Mouse (Mus musculus): ENCODE results near the gene Acot2. TPM values are rescaled to one million over a fixed set of nuclear protein-coding genes. Genes with fewer than 3 reads are reported as not detected.
A peak's percentile ranks its signal among the peaks of the same experiment; 100 is the strongest.
"Not testable (repeated sequence)": the region's sequence is repeated elsewhere in the genome, so short reads cannot be mapped to it uniquely, and the experiment has no call there.

Gene Acot2
- total RNA-seq, 2 experiments from 2014 or later = 17.0 to 23.3 TPM

DNA sequence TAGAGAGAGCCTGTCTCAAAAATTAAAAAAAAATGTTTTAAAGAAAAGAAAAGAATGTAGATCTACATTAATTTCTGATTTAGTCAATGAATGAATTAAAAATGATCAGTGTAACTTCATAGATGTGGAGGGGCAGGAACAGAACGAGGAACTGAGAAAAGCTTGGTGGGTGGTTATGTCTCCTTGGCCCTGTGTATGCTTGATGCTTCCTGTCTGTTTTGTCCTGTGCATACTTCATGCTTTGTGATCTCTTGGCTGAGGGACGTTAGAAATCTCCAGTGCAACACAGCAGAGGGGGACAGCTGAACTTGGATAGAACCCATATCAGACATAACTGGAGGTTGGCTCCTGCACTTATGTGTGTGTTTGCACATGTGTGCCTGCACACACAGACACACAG, 9.6 kb downstream of the Acot2 start:
- no peak for DNase-seq (ENCODE audit: low spot score)

DNA sequence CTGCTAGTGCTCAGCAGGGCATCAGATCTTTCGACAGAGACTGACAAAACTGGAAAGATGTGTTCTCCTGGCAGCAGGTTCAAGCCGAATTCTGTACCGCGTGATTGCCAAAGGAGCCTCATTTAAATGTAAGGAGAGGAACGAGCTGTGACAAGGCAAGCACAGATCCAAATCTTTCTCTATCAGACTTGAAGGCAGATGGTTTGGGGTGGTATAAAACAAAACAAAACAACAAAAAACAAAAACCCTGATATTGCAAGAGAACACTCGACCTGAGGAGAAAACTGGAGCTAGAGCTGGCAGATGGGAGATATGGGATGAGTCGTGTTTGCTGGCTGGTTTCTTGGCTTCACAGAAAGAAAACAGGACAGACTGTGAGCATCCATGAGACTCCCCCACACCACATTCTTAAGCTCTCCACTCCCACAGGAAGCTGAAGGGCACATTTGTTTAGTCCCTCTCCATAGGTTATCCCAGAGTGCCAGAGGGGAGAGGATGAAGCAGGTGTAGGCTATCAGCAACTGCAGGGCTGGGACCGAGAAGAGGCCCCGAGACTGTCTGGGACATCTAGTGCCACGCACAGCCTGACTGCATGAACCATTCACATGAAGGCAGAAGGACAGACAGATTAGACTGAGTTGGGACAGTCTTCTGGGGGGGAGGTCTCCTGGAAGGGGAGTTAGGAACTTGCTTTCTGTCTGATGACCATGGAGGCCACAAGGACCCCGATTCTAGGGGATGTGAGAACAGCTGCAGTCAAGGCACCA, 10.9 kb downstream of the Acot2 start:
- no peak for DNase-seq (ENCODE audit: low spot score)

DNA sequence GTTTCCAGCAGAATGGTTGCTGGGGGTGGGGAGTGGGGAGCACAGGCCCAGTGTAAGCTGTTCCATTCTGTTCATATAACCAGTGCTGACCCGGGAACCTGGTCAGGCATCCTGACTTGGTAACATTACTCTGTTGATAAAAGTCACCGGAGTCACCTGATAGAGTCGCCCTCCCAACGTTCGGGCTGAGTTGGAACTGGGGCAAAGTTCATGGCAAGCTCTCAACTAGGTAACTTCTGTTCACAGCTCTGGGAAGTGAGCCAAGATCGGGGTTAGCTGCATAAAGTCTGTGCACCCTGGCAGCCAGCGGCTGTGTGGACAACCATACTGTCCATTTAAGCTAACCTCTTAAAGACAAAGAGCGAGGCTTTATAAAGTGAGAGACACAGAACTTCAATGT, 11.6 kb downstream of the Acot2 start:
- DNase-seq (ENCODE audit: low spot score) = peak; percentile 84

DNA sequence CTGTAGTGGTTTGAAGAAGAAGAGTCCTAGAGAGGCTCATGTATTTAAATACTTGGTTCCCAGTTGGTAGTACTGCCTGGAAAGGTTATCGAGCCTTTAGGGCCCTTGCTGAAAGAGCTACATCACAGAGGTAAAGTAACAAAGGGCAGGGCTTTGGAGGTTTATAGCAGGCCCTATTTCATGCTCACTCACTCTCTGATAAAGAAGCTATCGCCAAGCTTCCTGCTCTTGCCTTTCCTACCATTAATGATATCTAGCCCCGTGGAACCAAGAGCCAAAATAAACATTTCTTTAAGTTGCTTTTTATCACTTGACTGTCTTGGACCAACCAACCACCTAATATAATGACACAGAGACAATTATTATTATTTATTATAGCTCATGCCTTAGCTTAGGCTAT, 12.8 kb downstream of the Acot2 start:
- no peak for DNase-seq (ENCODE audit: low spot score)

DNA sequence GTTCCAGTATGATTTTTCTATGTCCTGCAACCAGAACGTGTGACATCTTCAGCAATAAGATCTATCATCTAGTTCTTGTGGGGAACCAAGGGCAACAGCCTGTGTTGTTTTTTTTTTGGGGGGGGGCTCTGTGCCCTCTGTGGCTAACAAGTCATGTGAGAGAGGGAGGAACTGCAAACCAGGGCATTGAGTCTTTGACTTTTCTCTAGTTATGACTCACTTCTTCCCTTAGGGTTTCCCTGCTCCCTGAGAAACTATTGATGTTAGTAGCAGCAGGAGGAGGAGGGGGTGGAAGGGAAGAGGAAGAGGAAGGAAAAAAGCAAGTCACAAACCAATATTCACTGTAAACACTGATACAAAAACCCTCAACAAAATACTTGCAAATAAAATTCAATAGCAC, 16.2 kb downstream of the Acot2 start:
- no peak for DNase-seq (ENCODE audit: low spot score)

DNA sequence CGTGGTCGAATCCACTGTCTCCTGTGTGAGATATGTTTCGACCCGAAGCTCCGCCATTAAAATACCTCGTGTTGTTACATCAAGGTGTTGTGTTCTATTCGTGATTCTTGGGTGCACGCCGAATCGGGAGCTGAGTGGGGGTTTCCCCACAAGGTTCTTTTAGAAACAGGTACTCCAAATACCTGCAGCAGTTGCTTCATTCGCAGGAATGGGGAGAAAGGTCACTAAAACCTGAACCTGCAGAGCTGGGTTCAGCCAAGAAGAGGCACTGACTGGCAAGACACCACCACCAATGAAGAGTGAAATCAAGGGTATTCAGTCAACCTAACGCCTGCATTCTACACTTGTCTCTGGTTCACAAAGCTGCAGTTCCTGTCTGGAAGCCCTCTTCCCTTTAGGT, 20.6 kb downstream of the Acot2 start:
- DNase-seq (ENCODE audit: low spot score) = no peak

DNA sequence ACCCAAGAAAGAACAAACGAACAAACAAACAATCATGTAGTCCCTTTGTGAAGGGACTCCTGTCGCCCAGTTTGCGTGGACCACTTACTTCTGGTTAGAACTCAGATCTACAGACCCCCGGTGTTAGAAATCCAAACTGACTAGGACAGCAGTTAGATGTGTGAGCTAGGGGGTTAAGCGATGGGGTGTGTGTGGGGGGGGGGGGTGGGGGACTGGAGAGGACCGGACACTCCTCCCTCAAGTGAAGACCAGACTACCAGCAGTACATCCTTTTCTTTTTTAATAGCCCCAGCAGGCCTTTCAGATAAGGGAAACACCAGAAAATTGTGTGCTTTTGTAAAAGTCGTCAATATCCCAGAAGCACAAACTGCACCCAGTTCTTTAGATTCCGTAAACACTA, 21.1 kb downstream of the Acot2 start:
- DNase-seq (ENCODE audit: low spot score) = no peak

DNA sequence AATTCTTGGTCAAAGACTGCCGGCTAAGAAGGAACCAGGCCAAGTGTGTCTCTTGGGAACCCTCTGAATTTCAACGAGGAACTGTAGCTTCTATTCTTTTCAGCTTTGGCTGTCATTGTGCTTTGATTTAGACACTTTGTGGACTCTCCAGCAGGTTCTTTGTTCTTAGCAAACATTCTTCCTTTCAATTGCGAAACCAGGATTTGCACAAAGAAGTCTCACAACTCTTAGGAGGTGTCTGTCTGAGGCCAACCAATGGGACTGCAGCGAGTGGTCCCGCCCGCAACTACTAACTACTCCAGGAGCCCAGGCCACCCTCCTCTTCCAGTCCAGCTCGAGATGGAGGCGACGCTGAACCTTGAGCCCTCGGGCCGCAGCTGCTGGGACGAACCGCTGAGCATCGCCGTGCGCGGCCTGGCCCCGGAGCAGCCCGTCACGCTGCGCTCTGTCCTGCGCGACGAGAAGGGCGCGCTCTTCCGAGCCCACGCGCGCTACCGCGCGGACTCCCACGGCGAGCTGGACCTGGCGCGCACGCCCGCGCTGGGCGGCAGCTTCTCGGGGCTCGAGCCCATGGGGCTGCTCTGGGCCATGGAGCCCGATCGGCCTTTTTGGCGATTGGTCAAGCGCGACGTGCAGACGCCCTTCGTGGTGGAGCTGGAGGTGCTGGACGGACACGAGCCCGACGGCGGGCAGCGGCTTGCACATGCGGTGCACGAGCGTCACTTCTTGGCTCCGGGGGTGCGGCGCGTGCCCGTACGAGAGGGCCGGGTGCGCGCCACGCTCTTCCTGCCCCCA, 21.7 kb downstream of the Acot2 start, which contains the start of gene Acot1:
Gene Acot1 (plus strand): TSS at position 320 of the 795 bp plus-strand sequence.
- DNase-seq (ENCODE audit: low spot score) = peak; percentile 56

DNA sequence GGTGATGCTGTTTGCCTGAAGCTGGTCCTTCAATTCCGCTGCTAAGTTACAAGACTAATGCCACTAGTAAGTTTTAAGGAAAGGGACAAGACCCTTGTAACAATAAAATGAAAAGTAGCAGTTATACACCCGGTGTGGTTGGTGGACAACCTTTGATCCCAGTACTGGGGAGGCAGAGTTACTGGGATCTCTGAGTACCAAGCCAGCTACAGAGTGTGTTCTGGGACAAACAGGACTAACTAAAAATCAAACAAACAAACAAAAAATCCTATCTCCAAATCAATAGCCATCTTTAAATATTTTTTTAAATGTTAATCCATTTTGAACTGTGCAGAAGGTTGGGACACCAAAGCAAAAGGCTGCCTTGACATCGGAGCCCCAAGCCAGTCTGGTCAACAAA, 22.5 kb downstream of the Acot2 start:
- no peak for DNase-seq (ENCODE audit: low spot score)

DNA sequence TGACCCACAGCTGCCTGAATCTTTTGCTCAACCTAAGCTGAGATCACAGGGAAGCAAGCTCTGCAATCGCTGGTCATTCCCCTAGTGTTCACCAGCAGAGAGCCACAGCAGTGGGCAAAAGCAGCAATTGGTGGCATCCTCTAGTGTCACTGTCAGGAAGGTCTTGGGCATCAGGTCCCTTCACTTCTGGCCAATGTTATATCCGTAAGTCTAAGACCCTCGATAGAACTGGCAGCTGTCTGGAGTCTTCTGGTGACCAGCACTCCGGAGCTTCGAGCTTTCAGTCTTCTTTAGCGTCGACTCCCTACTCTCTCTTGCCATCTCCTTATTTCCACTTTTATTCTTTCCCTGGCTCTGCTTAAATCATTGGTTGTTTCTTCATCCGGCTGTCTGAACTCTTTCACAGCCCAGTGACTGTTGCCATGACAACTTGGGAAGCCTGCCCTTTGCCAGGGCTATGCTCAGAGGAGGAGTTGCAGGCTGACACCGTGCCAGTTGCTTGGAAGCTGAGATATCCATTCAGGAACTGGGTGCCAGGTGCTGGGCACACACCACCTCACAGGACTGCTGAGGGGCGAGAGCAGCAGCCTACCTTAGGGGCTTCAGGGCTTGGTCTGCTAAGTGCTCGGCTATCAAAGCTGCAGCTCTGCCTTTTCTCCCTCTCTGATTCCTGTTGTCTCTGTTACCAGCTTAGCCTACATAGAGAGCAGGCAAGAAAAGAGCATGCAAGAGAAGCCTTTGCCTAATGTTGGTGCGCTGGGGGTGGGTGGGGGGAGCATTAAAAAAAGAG, 23.8 kb downstream of the Acot2 start:
- DNase-seq (ENCODE audit: low spot score) = peak; percentile 44

DNA sequence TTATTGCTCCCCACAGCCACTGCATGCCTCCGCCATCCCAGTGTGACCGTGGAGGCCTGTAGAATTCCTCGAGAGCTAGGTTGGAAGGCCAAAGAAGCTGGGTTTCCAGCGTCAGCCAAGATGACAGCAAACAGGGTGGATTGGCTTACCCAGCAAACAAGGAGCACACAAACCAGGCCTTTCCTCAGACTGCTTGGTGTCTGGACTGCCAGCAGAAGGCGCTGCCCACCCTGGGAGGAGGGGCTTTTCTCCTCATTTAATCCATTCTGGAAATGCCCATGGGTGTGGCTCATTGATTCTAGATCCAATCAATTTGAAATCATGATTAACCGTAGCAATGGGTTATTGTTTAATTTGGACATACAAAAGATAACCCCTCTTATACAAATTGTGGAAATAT, 25.5 kb downstream of the Acot2 start:
- DNase-seq (ENCODE audit: low spot score) = no peak

DNA sequence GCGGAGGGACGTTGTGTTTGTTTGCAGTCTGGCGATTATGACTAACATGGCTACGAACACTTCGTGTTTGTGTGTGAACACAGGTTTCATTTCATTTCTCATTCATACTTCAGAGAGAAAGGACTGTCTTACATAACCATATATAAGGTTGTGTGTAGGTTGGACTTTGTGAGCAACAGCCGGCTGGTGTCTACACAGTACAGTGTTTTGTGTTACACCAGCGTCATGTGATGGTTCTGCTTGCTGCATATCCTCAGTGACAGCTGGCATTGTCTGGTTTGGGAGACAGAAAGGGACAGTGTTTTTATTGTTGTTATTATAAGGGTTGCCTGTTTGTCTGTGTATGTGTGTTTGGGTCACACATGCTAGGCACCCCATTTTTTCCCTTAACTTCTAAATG, 26.0 kb downstream of the Acot2 start:
- no peak for DNase-seq (ENCODE audit: low spot score)

DNA sequence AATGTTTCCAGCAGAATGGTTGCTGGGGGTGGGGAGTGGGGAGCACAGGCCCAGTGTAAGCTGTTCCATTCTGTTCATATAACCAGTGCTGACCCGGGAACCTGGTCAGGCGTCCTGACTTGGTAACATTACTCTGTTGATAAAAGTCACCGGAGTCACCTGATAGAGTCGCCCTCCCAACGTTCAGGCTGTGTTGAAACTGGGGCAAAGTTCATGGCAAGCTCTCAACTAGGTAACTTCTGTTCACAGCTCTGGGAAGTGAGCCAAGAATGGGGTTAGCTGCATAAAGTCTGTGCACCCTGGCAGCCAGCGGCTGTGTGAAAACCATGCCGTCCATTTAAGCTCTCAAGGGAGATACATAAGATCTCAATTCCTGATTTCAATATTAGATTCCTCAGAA, 32.9 kb downstream of the Acot2 start:
- peak; percentile 91 for DNase-seq (ENCODE audit: low spot score)

DNA sequence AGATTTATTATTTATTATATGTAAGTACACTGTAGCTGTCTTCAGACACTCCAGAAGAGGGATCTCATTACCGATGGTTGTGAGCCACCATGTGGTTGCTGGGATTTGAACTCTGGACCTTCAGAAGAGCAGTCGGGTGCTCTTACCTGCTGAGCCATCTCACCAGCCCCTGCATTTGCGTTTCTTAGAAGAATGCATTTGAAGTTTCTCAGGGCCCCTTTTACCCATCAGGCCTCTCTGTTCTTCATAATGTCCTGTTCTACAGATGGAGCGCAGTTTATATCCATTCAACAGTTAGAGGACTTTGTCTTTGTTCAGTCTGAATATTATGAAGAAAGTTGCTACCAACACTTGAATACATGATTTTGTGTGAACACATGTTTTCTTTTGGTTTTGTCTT, 34.6 kb downstream of the Acot2 start:
- DNase-seq (ENCODE audit: low spot score) = not testable (repeated sequence)

DNA sequence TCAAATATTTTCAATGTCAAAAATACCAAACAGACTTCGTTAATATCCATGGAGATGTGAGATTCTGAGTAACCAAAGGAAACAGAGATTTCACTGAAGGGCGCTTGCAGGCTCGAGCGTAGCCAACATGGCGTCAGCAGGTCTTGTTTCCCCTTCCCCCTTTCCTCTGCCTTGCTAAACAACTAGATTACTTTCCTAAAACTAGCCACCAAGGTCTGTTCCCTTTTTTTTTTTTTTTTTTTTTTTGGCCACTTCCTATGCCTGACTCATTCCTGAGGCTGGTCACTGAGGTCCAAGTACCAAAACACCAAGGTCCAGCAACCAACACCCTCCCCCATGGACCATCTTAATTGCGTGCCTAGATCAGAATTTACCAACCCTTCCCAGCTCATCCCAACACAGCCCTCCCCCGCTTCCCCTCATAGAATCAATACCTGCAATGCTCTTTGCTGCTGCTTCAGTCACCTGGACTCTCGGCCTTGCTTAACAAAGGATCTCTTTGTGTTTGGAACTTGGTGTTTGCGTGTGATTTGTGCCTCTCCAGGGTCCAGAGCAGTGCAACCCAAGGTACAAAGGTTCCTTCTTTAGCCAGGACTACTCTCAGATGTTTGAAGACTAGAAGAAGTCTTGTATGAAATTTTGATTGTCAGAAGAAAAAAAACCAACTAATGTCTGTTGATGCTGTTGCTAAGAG, 35.5 kb downstream of the Acot2 start:
- DNase-seq (ENCODE audit: low spot score) = no peak

DNA sequence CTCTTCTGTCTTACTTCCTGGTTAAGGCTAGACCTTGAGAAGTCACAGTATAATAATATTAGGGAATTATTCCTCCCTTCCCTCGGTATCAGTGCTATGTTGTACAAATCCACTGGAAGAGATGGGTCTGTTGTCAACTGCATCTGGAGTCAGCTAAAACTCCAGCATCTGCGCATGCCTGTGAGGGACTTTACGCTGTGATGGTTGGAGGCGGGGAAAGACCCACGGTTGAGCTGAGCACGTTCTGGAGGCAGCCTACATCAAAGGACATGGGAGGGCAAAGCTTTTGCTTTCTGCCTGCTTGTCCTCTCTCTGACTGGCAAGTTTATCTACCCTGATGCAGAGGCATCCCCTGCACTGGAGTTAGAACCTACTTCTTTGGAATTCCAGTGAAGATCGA, 38.2 kb downstream of the Acot2 start:
- DNase-seq (ENCODE audit: low spot score) = no peak

DNA sequence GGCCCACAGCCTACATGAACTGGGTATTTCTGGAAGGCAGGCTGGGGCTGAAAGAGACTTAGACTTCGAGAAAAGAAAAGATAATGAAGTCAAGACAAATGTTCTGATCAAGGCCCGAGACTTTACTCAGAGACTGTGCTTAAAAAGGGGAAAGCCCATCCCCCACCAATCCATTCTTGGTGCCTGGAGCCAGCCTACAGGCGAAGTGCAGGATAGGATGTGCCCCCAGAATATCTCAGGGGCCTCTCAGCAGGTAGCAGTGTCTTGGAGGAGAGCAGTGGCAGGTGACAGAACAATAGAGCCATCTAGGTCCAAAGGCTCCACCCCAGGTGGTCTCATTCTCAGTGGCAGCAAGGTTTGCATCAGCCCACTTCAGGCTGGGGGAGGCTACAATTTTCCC, 40.7 kb downstream of the Acot2 start:
- DNase-seq (ENCODE audit: low spot score) = not testable (repeated sequence)

DNA sequence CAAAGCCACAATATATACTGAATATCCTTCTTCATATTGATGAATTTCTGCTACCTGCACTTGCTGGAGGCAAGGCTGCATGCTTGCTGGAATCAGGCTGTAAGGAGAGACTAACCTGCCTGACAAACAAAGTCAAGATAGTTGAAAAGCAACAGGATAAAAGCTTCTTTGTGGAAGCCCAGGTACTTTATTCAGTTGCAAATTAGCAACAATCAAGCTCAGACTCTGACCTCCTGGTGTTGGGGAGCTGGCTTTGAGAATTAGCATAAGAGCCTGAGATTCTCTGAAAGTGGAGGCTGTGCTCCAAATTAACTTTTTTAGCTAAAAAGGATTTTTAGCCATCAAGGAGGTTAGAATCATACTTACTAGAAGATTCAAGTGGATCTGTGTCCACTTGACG, 41.4 kb downstream of the Acot2 start:
- not testable (repeated sequence) for DNase-seq (ENCODE audit: low spot score)

DNA sequence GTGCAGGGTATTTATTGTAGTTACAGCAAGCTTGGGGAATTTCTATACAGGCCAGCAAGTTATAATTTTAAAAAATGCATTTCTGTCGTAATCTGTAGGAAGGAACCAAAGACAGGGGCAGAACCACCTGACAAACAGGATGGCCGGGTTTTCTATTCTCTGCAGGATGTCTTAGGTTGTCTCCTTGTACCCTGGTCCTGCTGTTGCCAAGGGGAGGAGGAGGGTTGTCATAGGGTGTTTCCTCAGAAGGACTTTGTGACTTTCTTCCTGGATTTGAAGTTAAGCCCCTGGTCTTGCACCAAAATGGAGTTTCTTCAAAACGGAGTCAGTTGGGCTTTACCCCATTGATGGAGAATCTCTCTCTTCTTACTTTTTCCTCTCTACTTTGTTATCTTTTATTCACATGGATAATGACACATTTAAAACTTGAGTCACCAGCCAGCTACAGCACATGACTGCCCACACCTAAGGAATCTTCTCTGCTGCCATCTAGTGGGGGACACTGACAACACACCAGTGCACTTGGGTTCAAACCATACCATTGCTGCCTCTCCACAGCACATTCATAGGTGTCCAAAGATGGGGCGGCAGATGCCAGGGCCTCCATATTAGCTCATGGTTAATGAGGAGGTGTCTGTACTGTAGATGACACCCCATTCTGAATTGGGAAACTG, 43.1 kb downstream of the Acot2 start:
- DNase-seq (ENCODE audit: low spot score) = peak; percentile 84

DNA sequence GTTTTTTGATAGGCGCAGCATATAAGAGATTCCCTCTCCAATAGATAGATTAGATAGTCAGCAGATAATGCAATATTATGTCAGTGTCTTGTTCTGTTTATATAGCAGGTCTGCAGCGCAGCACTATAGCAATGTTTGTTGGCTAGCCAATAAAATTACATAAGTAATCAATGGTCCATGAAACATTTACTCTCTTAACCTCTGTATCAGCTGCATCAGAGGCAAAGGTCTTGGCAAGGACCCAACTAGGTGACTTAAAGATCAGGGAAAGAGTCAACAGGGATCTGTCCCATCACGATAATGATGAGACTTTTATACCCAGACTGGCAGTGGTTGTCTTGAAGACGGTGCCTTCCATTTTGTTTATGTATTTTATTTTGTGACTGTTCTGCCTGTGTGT, 45.2 kb downstream of the Acot2 start:
- no peak for DNase-seq (ENCODE audit: low spot score)

DNA sequence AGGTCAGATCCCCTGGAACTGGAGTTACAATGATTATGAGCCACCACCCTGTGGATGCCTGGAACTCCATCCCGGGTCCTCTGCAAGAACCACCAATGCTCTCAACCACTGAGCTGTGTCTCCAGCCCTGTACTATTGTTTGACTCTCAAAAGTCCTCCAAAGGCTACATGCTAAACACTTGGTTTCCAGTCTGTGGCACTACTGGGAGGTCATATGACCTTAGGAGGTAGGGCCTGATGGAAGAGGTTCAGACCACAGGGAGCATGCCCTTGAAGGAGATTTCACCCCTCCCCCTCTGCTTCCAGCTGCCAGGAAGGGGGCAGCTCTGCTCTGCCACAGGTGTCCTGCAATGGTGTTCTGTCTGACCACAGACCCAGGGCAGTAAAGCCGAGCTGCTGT, 45.6 kb downstream of the Acot2 start:
- not testable (repeated sequence) for DNase-seq (ENCODE audit: low spot score)

Data from gastrocnemius, adult 18-20 months (tissue).